Mouse (Mus musculus) layer of hippocampus, postnatal 10 days (tissue): ENCODE results near the gene Gja6. TPM values are rescaled to one million over a fixed set of nuclear protein-coding genes. Genes with fewer than 3 reads are reported as not detected.
A peak's percentile ranks its signal among the peaks of the same experiment; 100 is the strongest.

ENCODE experiments used
- DNase-seq, 2 experiments: peaks; one replicate each; pipeline ENCODE4 v3.0.0; 2021; ENCODE audit warnings: low spot score in 2 of 2
- long read RNA-seq: library from polyadenylated mRNA; stranded (forward); transcript quantifications from one replicate; pipeline ENCODE4 v2.0.0, GENCODE M21; 2023
- total RNA-seq, 2 experiments: library from RNA; stranded (reverse); gene quantifications; 2 replicates each; pipeline ENCODE4 v1.2.3; 2021

The Gja6 gene
- 1 to 10 TPM in 1 of 2 experiments, under 1 TPM in 1; 0.85 to 1.4 TPM for total RNA-seq
- long read RNA-seq, result 0 reads

DNA sequence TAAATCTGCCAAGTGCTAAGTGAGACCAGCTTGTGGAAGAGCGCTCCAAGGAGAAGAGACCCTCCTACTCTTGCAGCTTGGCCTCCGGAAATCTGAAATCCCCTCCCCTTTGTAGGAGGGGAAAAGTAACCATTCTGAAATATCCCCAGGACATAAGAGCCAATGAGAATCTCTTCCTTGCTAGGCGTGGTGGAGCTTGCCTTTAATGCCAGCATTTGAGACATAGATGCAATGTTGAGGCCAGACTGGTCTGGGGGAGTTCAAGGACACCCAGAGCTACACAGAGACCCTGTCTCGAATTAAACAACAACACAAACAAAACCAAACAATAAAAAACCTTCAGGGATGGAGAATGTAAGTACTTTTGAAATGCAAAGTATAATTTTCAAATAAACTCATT is at the start of gene Gja6:
TSS of gene Gja6 (minus strand) at position 101 of the 400 bp plus-strand sequence.
- DNase-seq, result no peak

DNA sequence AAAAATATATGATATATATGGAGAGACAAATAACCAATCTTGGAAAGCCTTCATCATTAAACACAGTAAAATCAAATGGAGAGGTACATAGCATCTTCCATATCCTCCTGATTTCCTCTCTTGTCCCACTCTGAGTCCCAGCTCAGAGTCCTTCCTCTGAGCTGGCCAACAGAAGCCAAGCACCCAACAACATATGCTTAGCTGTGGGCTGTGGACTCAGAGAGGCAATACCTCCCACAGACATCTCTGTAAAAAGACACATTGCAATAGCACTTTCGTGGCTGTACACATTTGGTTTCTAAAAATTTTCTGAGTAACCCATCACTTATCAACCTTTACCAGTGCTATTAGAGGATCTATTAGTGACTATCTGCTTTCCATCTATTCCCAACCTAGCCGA is 42.7 kb upstream of the Gja6 start:
- DNase-seq, result no peak

DNA sequence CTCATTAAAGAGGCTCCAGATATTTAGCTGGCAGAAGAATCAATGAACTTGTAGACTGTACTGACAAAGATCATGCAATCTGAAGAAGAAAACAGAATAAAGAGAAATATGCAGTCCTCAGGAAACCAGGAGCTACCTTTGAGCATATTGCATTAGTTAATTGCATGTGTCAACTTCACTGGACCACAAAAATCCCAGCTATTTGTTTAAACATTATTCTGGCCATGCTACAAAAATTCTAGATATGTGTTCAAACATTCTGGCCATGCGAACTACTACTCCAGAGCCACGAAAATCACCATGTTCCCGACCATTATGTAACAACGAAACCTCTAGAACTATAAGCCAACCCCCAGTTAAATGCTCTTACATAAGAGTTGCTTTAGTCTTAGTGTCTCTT is 37.9 kb upstream of the Gja6 start:
- DNase-seq, result no peak

DNA sequence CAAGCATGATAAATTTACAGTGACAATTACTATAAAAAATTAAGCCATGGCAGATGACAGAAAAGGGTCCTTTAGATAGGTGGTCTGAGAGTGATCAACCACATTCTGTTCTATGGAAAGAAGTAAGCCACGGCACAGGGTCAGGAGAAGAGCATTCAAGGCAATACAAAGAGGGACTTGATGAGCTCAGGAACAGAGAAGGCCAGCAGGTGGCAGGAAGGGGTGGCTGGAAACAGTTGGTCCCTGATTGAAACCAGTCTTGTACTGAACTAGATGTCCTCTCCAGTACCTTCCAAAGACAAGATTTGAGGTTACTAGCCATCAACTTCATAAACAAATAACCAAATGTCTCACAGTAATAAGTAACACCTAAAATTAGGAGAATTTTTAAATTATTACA is 28.7 kb upstream of the Gja6 start:
- no peak for DNase-seq

DNA sequence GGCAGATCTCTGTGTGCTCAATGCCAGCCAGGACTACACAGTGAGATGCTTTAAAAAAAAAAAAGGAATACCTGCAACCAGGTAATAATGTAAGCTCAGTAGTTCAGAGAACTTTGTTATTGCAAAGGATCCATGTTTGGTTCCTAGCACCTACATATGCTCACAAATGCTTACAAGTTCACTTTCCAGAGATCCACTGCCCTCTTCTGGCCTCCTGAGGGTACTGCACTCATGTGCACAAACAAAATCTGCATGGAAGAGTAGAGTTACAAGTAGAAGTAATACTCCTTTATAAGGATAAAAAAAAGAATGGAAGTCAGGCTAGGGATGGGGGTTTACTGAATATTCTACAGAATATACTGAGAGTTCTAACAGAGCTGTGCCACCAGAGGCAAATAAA is 23.8 kb upstream of the Gja6 start:
- no peak for DNase-seq

DNA sequence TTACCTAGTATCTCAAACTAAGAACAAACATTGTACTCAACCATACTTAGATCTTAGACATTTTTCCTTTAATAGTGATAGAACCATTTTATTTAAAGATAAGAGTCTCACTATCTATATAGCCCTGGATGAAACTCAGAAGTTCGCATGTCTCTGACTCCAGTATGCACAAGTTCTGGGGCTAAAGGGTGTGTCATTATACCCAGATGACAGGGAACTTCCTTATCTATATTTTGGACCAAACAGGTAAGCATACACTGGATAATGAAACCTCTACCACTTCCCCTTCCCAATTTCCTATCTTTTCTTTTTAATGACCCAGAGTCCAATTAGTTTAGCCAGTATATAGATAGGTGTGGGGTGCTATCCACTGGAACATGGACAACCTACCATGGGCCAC is 22.0 kb upstream of the Gja6 start:
- no peak for DNase-seq

DNA sequence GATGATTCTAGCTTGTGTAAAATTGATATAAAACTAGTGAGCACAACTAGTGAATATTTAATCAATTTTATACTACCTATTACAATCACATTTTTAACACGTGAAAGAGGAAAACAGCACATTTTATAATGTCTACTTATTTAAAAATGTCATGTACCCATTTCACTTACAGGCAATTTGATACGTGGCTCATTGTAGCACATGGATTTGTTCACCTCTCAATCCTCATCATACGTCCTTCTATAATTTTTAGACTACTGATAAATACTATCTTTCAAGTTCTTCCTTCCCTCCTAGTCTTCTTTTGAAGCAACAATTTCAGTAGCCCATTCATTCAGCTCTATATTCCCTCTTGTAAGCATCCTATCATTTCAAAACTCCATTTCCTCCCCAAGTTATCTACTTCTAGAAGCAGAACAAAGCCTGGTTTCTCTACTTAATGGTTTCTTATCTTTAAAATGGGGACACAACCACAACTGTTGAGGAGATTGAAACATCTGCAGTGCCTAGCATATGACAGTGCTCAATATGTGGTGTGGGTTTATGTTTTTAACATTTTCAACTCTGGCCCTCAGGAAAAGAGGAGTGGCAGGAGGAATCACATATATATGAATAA is 12.3 kb upstream of the Gja6 start:
- no peak for DNase-seq

DNA sequence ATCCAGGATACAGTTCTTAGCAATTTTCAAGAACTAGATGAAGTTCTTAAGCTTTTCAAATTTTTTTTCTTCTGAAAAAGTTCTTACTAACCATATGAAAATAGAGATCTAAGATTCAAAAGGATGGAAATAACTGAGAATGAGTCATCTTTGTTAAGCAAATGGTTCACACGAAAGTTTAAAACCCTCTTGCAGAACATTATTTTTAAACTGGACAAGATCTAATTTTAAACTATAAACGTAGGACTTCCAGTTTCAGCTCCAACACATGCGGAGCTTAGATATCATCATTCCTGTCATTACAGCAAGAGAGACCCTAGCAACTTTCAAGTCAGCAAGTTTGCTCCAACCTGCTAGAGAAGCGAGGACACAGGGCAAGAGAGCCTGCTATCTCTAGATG is 375 bp downstream of the Gja6 start:
- no peak for DNase-seq

DNA sequence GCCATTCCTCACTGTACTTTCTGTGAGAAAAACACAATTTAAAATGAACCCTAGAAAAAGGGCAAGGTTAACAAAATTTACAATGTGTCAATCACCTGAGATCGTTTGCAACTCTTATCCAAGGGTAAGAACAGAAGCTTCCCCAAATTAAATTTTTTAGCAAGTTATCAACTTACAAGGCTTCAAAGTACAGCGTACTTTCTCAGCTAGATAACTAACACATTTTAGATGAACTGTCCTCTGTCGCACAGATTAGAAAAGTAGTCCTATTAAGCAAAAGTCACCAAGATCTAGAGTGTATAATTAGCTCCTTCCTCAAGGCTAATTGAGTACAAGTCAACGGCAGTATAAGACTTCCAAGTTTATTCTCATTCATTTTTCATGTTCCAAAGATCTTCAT is 939 bp downstream of the Gja6 start:
- DNase-seq, result no peak

DNA sequence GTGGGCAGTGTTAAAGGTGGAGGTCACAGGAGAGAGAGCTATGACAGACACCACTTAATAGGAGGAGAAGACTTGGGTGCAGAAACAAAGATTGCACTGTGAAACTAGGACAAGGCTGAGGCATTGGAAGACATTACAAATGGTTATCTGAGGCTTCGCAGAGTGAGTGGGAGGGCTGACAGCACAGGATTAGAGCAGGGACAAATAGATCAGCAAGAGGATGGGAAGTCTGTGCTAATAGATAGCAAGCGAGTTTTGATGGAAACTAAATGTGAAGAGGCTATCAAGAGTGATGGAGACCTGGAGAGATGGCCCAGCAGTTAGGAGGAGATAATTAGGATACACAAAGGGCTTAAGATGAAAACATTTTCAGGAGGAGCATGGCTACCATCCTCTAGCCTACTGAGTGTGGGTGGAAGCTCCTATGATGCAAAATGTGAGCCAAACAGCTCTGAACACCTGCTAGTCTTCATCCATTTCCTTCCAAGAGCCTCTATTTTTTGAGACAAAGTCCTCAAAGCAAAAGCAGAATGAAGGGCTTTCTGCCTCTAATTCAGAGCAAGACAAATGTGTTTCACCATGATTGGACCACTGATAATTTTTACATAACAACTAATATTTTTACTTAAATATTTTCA is 1.7 kb downstream of the Gja6 start:
- no peak for DNase-seq

DNA sequence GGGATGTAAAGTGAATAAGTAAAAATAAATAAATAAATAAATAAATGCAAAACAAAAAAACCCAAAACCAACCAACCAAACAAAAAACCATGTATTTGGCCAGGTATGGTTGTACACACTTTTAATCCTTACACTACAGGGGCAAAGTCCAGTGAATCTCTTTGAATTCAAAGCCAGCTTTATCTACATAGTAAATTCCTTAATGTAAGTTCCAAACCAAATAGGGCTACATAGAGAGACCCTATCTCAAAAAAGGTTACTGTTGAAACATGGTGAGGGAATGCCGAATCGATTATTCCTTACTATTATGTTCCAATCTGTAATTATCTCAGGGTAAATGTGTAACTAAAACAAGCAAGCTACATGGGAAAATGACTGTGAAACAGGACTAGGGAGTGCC is 5.7 kb downstream of the Gja6 start:
- no peak for DNase-seq

DNA sequence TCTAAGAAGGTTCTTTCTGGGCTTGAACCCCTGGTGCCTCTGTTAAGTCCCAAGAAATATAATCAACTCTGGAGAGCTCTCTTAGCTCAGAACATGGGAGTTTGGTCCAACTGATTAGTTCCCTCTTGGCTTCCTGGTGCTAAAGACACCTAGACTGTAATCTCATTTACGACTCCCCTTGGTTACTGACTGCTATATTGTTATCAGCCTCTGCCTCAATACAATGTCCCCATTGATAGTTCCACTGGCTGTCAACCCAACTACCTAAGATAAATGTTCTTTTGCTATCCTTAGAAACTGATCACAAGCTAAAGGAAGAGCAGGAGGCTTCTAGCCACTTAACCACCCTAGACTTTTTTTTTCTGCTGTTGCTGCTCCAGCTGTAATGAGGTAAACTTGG is 14.8 kb downstream of the Gja6 start:
- no peak for DNase-seq

DNA sequence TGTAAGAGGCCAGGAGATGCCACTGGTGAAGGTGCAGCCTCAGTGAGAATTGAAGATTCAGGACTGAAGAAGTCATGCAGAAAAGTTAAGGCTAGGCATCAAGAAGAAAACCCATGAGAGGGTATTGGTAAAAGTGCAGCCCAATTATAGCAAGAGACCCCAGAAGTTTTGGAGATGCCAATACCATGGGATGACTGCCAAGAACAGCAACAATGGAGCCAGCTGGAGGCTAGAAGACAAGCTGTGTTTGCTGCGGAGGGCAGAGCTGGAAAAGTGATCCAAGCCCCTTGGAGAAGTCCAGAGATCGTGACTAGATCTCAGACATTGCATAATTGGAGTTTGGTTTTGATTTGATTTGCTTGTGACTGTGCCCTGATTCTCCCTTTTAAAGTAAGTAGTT is 20.6 kb downstream of the Gja6 start:
- peak; percentile 14 to 20 for DNase-seq

DNA sequence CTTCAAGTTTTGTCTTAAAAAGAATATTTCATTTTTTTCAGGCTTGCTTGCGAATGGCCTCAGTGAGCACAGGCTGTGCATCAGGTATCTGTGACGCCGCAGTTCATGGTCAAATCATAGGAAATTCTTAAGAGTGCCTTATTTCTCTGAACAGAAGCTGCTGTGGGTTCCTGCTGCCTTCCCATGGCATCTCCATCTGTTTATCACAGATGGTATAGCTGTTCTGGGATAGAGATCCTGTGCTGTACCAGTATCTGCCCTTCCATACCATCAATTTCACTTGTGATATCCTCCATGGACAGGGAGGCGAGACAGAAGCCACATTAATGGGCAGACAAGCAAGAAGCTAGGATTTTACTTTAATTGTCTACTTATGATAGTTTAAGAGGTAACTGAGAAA is 40.3 kb downstream of the Gja6 start:
- no peak for DNase-seq

DNA sequence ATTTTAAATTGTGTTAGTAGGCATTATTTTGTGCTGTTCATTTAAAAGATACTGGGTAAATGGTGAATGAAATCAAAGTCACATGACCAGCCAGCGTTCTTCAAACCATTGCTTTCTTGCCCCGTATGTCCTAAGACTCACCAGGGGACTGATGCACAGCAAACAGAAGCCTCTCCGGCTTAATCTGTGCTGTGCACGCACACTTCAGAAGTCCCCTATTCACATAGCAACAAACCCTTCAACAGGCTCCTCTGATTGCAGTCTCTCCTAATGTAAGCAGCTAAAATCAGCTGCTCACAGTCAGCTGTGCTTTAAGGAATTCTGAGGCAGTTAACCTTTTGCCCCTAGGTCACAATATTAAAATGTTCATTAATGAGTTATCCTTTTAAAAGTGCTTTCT is 41.8 kb downstream of the Gja6 start:
- no peak for DNase-seq

DNA sequence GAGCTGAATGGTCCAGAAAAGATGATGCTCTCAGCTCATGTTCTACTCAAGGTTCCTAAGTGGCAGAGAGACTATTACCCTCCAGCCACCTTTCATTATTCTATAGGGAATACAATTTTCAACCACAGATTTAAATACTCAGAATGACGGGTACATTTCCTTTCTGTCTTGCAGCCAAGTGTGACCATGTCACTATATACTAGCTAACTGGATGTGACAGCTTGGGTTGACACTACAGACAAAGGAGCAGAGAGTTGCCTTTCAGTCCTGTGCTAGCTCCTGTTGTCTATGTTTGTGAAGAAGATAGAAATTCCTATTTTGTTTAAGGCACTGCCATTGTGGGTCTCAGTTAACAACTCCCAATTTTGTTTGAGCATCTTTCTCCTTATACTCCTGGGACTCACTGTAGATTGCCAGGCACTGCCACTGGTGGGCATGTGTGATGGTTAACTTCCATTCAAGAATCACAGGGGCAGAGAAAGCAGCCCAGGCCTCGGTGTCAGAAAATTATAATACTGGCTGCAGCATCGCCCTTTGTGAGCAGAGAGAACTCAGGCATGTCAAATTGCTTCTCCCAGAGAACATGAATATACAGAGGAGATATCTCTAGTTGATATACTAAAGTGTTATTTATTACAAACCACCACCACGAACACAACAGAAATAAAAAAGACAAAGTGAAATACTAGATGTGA is 43.0 kb downstream of the Gja6 start:
- DNase-seq, result no peak

Other genes starting within 250 kb of the Gja6 start
- gene Ppef1, start 171.3 kb downstream of the Gja6 start, total RNA-seq, result 1 to 10 TPM; 1.3 to 3.7 TPM
- gene Rs1, start 139.0 kb downstream of the Gja6 start, total RNA-seq, result under 1 TPM in 1 of 2 experiments, not detected in 1; 0.07 TPM
- gene Cdkl5, start 87.7 kb upstream of the Gja6 start, total RNA-seq, result 10 to 100 TPM; 93.4 to 95.9 TPM
- gene Scml2, start 210.1 kb upstream of the Gja6 start, total RNA-seq, result 1 to 10 TPM; 1.9 to 2.6 TPM